Mouse (Mus musculus) thymus, adult 18-20 months (tissue): ENCODE measurements around the gene Cyp4v3.

Experiments
- DNase-seq, 2 experiments: peaks; one replicate each; pipeline ENCODE4 v3.0.0; 2022; ENCODE audit warnings: mixed read lengths in 2 of 2

The Cyp4v3 gene

GRCm38 (mm10) chr8:45310967-45311366, 22.0 kb downstream of the Cyp4v3 start:
- DNase-seq, result no peak

- DNase-seq, result no peak
These were observed 24.6 kb downstream of the Cyp4v3 start, which contains the start of gene Gm45753 for GRCm38 (mm10) chr8:45308366-45308765. Gm45753 (minus strand) TSS chr8:45308466.

DNA sequence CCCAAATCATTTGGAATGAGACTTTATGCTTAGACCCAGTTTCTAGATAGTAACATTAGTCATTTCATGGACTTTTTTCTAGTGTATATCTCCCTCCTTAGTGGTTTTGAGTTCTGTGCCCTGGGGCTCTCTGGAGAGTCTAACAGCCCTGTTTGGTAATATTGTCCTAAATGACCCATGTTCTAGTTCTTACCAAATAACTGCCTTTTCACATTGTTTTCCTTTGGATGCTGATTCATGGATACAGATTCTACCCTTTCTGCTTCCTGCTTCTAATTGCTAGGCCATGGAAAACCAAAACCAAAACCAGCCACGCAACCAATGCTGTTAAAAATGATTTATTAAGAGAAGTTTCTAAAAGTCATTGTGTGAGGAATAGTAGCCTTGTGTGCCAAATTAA, 27.5 kb downstream of the Cyp4v3 start:
- DNase-seq, result no peak

- DNase-seq, result no peak
These were observed 28.7 kb downstream of the Cyp4v3 start for GRCm38 (mm10) chr8:45304354-45304753.

DNA sequence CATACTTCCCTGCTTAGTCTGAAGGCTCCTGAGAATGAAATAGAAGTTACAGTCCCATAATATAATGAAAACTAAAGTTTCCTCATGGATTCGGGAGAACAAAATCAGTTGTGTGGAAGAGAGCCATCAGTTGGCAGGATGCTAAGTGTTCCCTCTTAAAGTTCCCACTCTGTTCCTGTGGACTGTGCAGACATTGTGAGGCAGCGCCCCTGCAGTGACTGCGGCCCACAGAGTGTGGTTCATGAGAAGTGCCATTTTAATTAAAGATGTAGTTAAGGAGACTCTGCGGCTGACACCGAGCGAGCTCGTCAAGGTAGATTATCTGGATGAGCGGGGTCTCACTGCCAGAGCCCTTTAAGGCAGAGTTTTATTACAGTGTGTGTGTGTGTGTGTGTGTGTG, 30.6 kb downstream of the Cyp4v3 start:
- no peak for DNase-seq

DNA sequence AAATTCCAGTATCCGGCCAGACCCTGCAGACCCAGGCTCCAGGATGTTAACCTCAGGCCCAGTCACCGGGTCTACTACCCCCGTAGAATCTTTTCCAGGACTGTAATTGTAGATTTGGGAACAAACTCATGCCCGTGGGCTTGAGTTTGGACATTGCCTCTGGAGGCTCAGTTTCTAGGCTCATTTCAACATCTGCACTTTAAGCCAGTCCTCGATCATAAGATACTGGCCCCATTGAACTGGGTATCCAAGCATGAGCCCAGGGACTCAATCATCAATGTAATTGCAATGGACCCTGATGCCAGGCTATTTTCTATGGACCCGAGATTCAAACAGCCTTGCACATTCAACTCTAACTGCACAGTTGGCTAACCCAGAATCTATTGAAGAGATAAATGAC, 37.7 kb downstream of the Cyp4v3 start:
- no peak for DNase-seq

DNA sequence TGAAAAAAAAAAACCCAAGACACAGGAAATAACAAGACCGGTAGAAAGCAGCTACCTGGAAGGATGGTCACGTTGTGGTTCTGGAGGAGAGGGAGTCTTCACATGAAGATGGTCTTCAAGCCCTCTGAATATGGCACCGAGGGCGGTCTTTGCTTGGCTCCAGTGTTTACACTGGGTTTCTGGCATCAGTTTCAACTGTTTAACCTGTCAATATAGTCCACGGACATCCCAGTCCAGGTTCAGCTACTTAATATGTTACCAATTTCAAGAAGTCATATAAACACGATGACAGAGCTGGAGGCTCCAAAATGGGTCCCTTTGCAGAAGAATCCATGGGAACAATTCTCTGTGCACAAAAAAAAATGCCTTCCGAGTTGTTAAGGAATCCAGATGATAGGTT, 38.3 kb downstream of the Cyp4v3 start, which contains the start of gene Klkb1:
Gene Klkb1, minus strand, starts transcription at position 173 of the 400 bp plus-strand sequence.
- no peak for DNase-seq

GRCm38 (mm10) chr8:45291790-45292189, 41.2 kb downstream of the Cyp4v3 start:
- no peak for DNase-seq

GRCm38 (mm10) chr8:45281630-45282029, 51.4 kb downstream of the Cyp4v3 start:
- no peak for DNase-seq

- no peak for DNase-seq
These were observed 55.6 kb downstream of the Cyp4v3 start for GRCm38 (mm10) chr8:45277453-45277852.

- DNase-seq, result no peak
These were observed 58.7 kb downstream of the Cyp4v3 start for GRCm38 (mm10) chr8:45274317-45274716.

DNA sequence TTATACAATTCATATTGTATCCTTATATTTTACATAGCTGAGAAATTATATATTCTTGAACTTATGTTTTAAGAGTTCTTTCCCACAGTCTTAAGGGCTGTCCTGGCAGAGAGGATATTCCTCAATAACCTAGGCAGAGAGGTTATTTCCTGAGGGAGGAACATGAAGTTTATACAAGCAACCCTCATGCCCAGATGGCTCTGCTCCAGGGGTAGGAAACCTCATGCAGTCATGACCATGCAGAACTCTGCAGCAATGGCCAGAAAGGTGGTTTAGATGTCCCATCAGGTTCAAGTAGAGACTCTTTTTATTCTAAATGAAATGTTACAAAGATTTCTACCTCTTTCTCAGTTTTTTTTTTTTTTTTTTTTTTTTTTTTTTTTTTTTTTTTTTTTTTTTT, 64.0 kb downstream of the Cyp4v3 start:
- DNase-seq, result no peak

- no peak for DNase-seq
These were observed 64.5 kb downstream of the Cyp4v3 start for GRCm38 (mm10) chr8:45268485-45268884.

DNA sequence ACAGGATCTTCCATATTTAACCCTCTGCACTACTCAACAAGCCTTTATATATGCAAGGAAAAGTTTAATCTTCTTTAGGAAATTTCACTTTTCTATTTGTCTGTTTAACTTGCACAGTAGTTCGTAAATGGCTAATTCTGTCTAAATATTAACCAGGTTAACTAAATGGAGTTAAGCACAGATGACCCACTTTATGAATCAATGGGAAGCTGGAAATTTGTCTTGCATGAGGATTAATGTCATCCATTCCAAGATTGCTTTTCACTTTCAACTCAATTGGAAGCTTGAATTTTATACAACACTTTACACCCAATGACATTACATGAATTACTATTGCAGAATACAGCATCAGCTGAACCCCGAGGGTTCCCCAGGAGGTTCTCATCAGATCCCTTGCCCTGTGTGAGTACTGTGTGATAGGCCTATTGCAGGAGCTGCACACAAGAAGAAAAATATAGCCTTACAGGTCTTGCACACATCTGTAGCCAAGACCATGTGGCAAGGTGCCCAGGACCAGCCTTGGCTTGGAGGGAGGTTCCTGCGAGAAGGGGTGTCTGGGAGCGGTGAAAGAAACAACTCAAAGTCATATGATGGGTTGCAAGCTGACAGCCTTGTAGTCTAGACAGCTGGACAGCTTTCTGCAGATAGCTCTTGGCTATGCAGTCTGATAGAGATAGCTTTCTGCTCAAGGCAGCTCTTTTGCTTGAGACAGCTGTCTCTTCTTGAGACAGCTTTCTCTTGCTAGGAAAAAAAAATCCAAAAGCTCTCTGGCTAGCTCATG, 65.2 kb downstream of the Cyp4v3 start:
- no peak for DNase-seq

GRCm38 (mm10) chr8:45266993-45267392, 66.0 kb downstream of the Cyp4v3 start:
- no peak for DNase-seq

DNA sequence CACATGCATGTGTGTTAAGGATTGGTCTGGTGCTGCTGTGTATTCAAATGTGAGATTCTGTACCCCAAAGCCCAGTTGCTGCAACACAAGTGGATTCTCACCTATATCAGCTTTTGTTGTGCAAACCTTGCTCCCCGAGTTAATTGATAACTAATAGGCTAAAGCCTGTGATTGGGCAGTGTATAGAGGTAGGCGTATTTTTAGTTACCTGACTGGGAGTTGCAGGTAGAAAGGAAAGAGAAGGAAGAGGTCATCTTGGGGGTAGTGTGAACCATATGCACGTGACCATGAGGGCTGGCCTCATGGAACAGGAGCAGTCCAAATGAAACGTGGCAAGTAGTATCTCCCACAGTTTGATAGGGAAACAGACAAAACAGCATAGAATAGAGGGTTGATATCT, 68.1 kb downstream of the Cyp4v3 start:
- DNase-seq, result no peak

- DNase-seq, result no peak
These were observed 70.2 kb downstream of the Cyp4v3 start for GRCm38 (mm10) chr8:45262851-45263250.

- no peak for DNase-seq
These were observed 71.1 kb downstream of the Cyp4v3 start, which contains the start of gene F11 for GRCm38 (mm10) chr8:45261920-45262319. F11 (minus strand) TSS chr8:45262031.

DNA sequence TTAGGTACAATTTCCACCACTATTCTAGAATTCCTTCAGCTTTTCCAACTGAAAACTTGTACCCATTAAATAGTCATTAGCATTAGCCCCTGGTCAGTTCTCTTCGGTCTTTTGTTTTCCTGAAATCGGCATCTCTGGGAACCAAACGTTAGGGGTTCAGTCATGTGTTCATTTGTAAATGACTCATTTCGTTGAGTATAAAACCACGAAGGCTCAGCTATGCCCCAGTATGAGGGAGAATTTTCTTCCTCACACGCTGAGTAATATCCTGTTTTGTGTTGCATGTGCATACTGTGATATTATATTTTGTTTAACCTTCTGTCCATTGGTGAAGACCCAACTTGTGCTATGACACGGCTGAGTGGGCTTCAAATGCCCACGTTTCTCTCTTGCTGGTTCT, 74.6 kb downstream of the Cyp4v3 start:
- no peak for DNase-seq

- DNase-seq, result no peak
These were observed 78.0 kb downstream of the Cyp4v3 start for GRCm38 (mm10) chr8:45255040-45255439.
